Mouse (Mus musculus) embryonic facial prominence, embryonic 10.5 days (tissue): ENCODE data around the gene Dnajb12. TPM values are rescaled to one million over a fixed set of nuclear protein-coding genes. Genes with fewer than 3 reads are reported as not detected.
"Not testable (repeated sequence)": the region's sequence is repeated elsewhere in the genome, so short reads cannot be mapped to it uniquely, and the experiment has no call there.

Source experiments
- DNase-seq: peaks from one replicate; pipeline ENCODE4 v3.0.0-alpha.2; 2017; ENCODE audit warnings: low spot score
- H3K27ac ChIP-seq: fragments of 300-500 bp; sonication (generic); replicated peaks from 2 replicates; pipeline ENCODE4 v1.5.1; 2016; ENCODE audit warnings: mild to moderate bottlenecking
- H3K27me3 ChIP-seq: fragments of 300-500 bp; sonication (generic); replicated peaks from 2 replicates; pipeline ENCODE4 v1.6.1; 2016; ENCODE audit warnings: low read depth, mild to moderate bottlenecking; ENCODE audit not compliant: poor library complexity, severe bottlenecking
- H3K36me3 ChIP-seq: fragments of 300-500 bp; sonication (generic); replicated peaks from 2 replicates; pipeline ENCODE4 v1.6.1; 2016; ENCODE audit warnings: mild to moderate bottlenecking, moderate library complexity
- H3K4me1 ChIP-seq: fragments of 300-500 bp; sonication (generic); 2 replicates; pipeline ENCODE4 v1.6.1; 2016
- H3K4me3 ChIP-seq: fragments of 300-500 bp; sonication (generic); 2 replicates; pipeline ENCODE4 v1.5.1; 2016; ENCODE audit warnings: mild to moderate bottlenecking, moderate library complexity
- H3K9me3 ChIP-seq: fragments of 300-500 bp; sonication (generic); 2 replicates; pipeline ENCODE4 v1.6.1; 2016; ENCODE audit warnings: mild to moderate bottlenecking
- WGBS: fragments of 180-500 bp; shearing (Covaris S2); methylation state at CpG from one replicate; pipeline ENCODE4 v1.1.7; 2016; 5-methylcytosine and 5-hydroxymethylcytosine counted together
- polyA plus RNA-seq: library from polyadenylated mRNA; unstranded; fragments of >200 nt; fragmentation: Nextera tagmentation; extraction: Ambion mirVana; gene quantifications from 2 replicates; pipeline ENCODE4 v1.2.1, GENCODE M21; 2016

Gene Dnajb12
- polyA plus RNA-seq, 1 experiment from 2014 or later, result 27.0 TPM

GRCm38 (mm10) chr10:59857157-59857556, 22.2 kb upstream of the Dnajb12 start:
- no peaks in the 10 kb centered on the region for H3K9me3 ChIP-seq
- H3K36me3 ChIP-seq, result no peaks in the 10 kb centered on the region
- peaks cover 18% of the 10 kb centered on the region for H3K4me1 ChIP-seq
- no peak overlapping the region for H3K27ac ChIP-seq
- DNase-seq, result no peak
- no peaks in the 10 kb centered on the region for H3K27me3 ChIP-seq
- 89% methylated on average over 5 of the region's 5 CpGs for WGBS
- no peak overlapping the region for H3K4me3 ChIP-seq

- Histone ChIP-seq H3K36me3 (peaks cover 15% of the 10 kb centered on the region; the same call in 1 of the 2 replicates), H3K27me3 (no peaks in the 10 kb centered on the region), H3K9me3 (no peaks in the 10 kb centered on the region), H3K27ac (no peak overlapping the region), H3K4me3 (no peak overlapping the region), H3K4me1 (peaks cover 32% of the 10 kb centered on the region)
- 93% methylated on average over 9 of the region's 9 CpGs for WGBS
- DNase-seq, result no peak
Observed at GRCm38 (mm10) chr10:59860684-59861083, 18.7 kb upstream of the Dnajb12 start.

GRCm38 (mm10) chr10:59861201-59861600, 18.2 kb upstream of the Dnajb12 start:
- 89% methylated on average over 10 of the region's 10 CpGs for WGBS
- Histone ChIP-seq H3K27me3 (no peaks in the 10 kb centered on the region), H3K4me3 (no peak overlapping the region), H3K36me3 (peaks cover 15% of the 10 kb centered on the region; the same call in 1 of the 2 replicates), H3K27ac (no peak overlapping the region), H3K9me3 (no peaks in the 10 kb centered on the region), H3K4me1 (peaks cover 32% of the 10 kb centered on the region)
- DNase-seq, result no peak

GRCm38 (mm10) chr10:59862816-59863440, 16.4 kb upstream of the Dnajb12 start:
- no peaks in the 10 kb centered on the region for H3K9me3 ChIP-seq
- H3K4me1 ChIP-seq, result peaks cover 32% of the 10 kb centered on the region
- peaks cover 15% of the 10 kb centered on the region; the same call in 1 of the 2 replicates for H3K36me3 ChIP-seq
- no peak overlapping the region; the same call in 1 of the 2 replicates for H3K27ac ChIP-seq
- DNase-seq, result no peak
- 91% methylated on average over 6 of the region's 6 CpGs for WGBS
- H3K27me3 ChIP-seq, result no peaks in the 10 kb centered on the region
- no peak overlapping the region for H3K4me3 ChIP-seq

GRCm38 (mm10) chr10:59863620-59864019, 15.7 kb upstream of the Dnajb12 start:
- Histone ChIP-seq H3K36me3 (peaks cover 15% of the 10 kb centered on the region; the same call in 1 of the 2 replicates), H3K4me3 (no peak overlapping the region), H3K9me3 (no peaks in the 10 kb centered on the region), H3K4me1 (peaks cover 30% of the 10 kb centered on the region), H3K27me3 (no peaks in the 10 kb centered on the region), H3K27ac (no peak overlapping the region)
- no peak for DNase-seq
- 70% methylated on average over 4 of the region's 4 CpGs for whole genome bisulfite sequencing

GRCm38 (mm10) chr10:59864232-59864875, 15.0 kb upstream of the Dnajb12 start:
- DNase-seq, result no peak
- Histone ChIP-seq H3K4me3 (no peak overlapping the region), H3K9me3 (no peaks in the 10 kb centered on the region), H3K27me3 (no peaks in the 10 kb centered on the region), H3K4me1 (peaks cover 23% of the 10 kb centered on the region), H3K27ac (no peak overlapping the region), H3K36me3 (peaks cover 15% of the 10 kb centered on the region; the same call in 1 of the 2 replicates)
- 83% methylated on average over 19 of the region's 19 CpGs for WGBS

- H3K4me3 ChIP-seq, result no peak overlapping the region
- H3K4me1 ChIP-seq, result peaks cover 18% of the 10 kb centered on the region
- H3K9me3 ChIP-seq, result no peaks in the 10 kb centered on the region
- no peak overlapping the region for H3K27ac ChIP-seq
- DNase-seq, result peak; percentile 87
- 35% methylated on average over 13 of the region's 13 CpGs for WGBS
- no peaks in the 10 kb centered on the region for H3K27me3 ChIP-seq
- H3K36me3 ChIP-seq, result peaks cover 15% of the 10 kb centered on the region; the same call in 1 of the 2 replicates
Observed at GRCm38 (mm10) chr10:59864884-59865726, 14.3 kb upstream of the Dnajb12 start.

- no peaks in the 10 kb centered on the region for H3K27me3 ChIP-seq
- H3K36me3 ChIP-seq, result peaks cover 9% of the 10 kb centered on the region; the same call in 1 of the 2 replicates
- 57% methylated on average over 11 of the region's 11 CpGs for WGBS
- H3K4me1 ChIP-seq, result peaks cover 18% of the 10 kb centered on the region
- no peak overlapping the region for H3K4me3 ChIP-seq
- no peak for DNase-seq
- H3K27ac ChIP-seq, result no peak overlapping the region
- no peaks in the 10 kb centered on the region for H3K9me3 ChIP-seq
Observed at GRCm38 (mm10) chr10:59868266-59868665, 11.1 kb upstream of the Dnajb12 start.

- no peak overlapping the region for H3K27ac ChIP-seq
- no peaks in the 10 kb centered on the region for H3K36me3 ChIP-seq
- H3K27me3 ChIP-seq, result no peaks in the 10 kb centered on the region
- no peak for DNase-seq
- no peak overlapping the region for H3K4me3 ChIP-seq
- H3K4me1 ChIP-seq, result peaks cover 5% of the 10 kb centered on the region
- no peaks in the 10 kb centered on the region for H3K9me3 ChIP-seq
- 86% methylated on average over 6 of the region's 6 CpGs for WGBS
Observed at GRCm38 (mm10) chr10:59870038-59870437, 9.3 kb upstream of the Dnajb12 start.

- 92% methylated on average over 4 of the region's 4 CpGs for WGBS
- not testable (repeated sequence) for H3K36me3 ChIP-seq, H3K4me3 ChIP-seq, DNase-seq, H3K27me3 ChIP-seq, H3K9me3 ChIP-seq, H3K4me1 ChIP-seq, H3K27ac ChIP-seq
Observed at GRCm38 (mm10) chr10:59872651-59873050, 6.7 kb upstream of the Dnajb12 start.

- H3K9me3 ChIP-seq, result no peaks in the 10 kb centered on the region
- H3K27me3 ChIP-seq, result no peaks in the 10 kb centered on the region
- no peak overlapping the region for H3K27ac ChIP-seq
- DNase-seq, result no peak
- H3K4me3 ChIP-seq, result no peak overlapping the region
- WGBS, result 91% methylated on average over 5 of the region's 5 CpGs
- peaks cover 8% of the 10 kb centered on the region; the same call in 1 of the 2 replicates for H3K4me1 ChIP-seq
- no peaks in the 10 kb centered on the region for H3K36me3 ChIP-seq
Observed at GRCm38 (mm10) chr10:59873206-59873605, 6.2 kb upstream of the Dnajb12 start.

GRCm38 (mm10) chr10:59873613-59874012, 5.7 kb upstream of the Dnajb12 start:
- H3K27ac ChIP-seq, result no peak overlapping the region
- no peak for DNase-seq
- WGBS, result 79% methylated on average over 5 of the region's 5 CpGs

More at GRCm38 (mm10) chr10:59873613-59874012, 5.7 kb upstream of the Dnajb12 start:
- no peak overlapping the region for H3K4me3 ChIP-seq
- H3K9me3 ChIP-seq, result no peaks in the 10 kb centered on the region
- H3K36me3 ChIP-seq, result no peaks in the 10 kb centered on the region
- peaks cover 4% of the 10 kb centered on the region for H3K4me1 ChIP-seq
- H3K27me3 ChIP-seq, result no peaks in the 10 kb centered on the region
